Mouse (Mus musculus) neural tube, embryonic 11.5 days (tissue): ENCODE results near the gene Xylt1. TPM values are rescaled to one million over a fixed set of nuclear protein-coding genes. Genes with fewer than 3 reads are reported as not detected.

Experiments used
- ATAC-seq: fragments of 200-750 bp; cut with Nextera tagmentation; 2 replicates; pipeline ENCODE4 v1.8.0; 2017; ENCODE audit warnings: moderate number of reproducible peaks, mild to moderate bottlenecking, moderate TSS enrichment, moderate library complexity; ENCODE audit not compliant: insufficient read depth, low FRiP score, low TSS enrichment
- DNase-seq: peaks from one replicate; pipeline ENCODE4 v3.0.0-alpha.2; 2015; ENCODE audit warnings: low spot score
- H3K27ac ChIP-seq: fragments of 300-500 bp; sonication (generic); 2 replicates; pipeline ENCODE4 v1.5.1; 2014; ENCODE audit warnings: low read depth, mild to moderate bottlenecking, low read length
- H3K27me3 ChIP-seq: fragments of 300-500 bp; sonication (generic); 2 replicates; pipeline ENCODE4 v1.6.1; 2014; ENCODE audit warnings: mild to moderate bottlenecking, low read length, mixed read lengths; ENCODE audit not compliant: control insufficient read depth, insufficient read depth
- H3K36me3 ChIP-seq: fragments of 300-500 bp; sonication (generic); 2 replicates; pipeline ENCODE4 v1.6.1; 2014; ENCODE audit warnings: mild to moderate bottlenecking, low read length, moderate library complexity, mixed read lengths; ENCODE audit not compliant: control insufficient read depth, insufficient read depth
- H3K4me1 ChIP-seq: fragments of 300-500 bp; sonication (generic); 2 replicates; pipeline ENCODE4 v1.6.1; 2014; ENCODE audit warnings: low read length, mixed read lengths; ENCODE audit not compliant: control insufficient read depth, insufficient read depth
- H3K4me2 ChIP-seq: fragments of 300-500 bp; sonication (generic); 2 replicates; pipeline ENCODE4 v1.6.1; 2014; ENCODE audit warnings: low read depth, mild to moderate bottlenecking, moderate library complexity
- H3K4me3 ChIP-seq: fragments of 300-500 bp; sonication (generic); 2 replicates; pipeline ENCODE4 v1.5.1; 2014; ENCODE audit warnings: low read depth, low read length
- H3K9ac ChIP-seq: fragments of 300-500 bp; sonication (generic); 2 replicates; pipeline ENCODE4 v1.6.1; 2014; ENCODE audit warnings: mild to moderate bottlenecking, low read length
- H3K9me3 ChIP-seq: fragments of 300-500 bp; sonication (generic); 2 replicates; pipeline ENCODE4 v1.6.1; 2016; ENCODE audit warnings: low read length; ENCODE audit not compliant: control insufficient read depth
- WGBS: fragments of 180-500 bp; shearing (Covaris S2); extraction: QIAGEN DNeasy Blood & Tissue Kit; methylation state at CpG from one replicate; pipeline ENCODE4 v1.1.7; 2014; 5-methylcytosine and 5-hydroxymethylcytosine counted together
- polyA plus RNA-seq: library from polyadenylated mRNA; unstranded; fragments of >200 nt; fragmentation: Nextera tagmentation; extraction: Ambion mirVana; gene quantifications from 2 replicates; pipeline ENCODE4 v1.2.1, GENCODE M21; 2014

Gene Xylt1
- polyA plus RNA-seq, 1 experiment from 2014 or later = 1.6 TPM

- Histone ChIP-seq H3K9ac (no peak overlapping the region), H3K9me3 (no peaks in the 10 kb centered on the region), H3K27ac (no peak overlapping the region), H3K4me2 (no peak overlapping the region), H3K4me1 (no peaks in the 10 kb centered on the region), H3K27me3 (no peaks in the 10 kb centered on the region), H3K4me3 (no peak overlapping the region), H3K36me3 (no peaks in the 10 kb centered on the region)
- ATAC-seq (no peak), DNase-seq (no peak)
- WGBS = 70% methylated on average over 3 of the region's 3 CpGs
Measured at GRCm38 (mm10) chr7:117636713-117637112, 255.9 kb downstream of the Xylt1 start.

GRCm38 (mm10) chr7:117637997-117638396 lies 257.2 kb downstream of the Xylt1 start:
- Histone ChIP-seq H3K9me3 (no peaks in the 10 kb centered on the region), H3K9ac (no peak overlapping the region), H3K4me3 (no peak overlapping the region), H3K4me1 (no peaks in the 10 kb centered on the region), H3K27me3 (no peaks in the 10 kb centered on the region), H3K27ac (no peak overlapping the region), H3K4me2 (no peak overlapping the region), H3K36me3 (no peaks in the 10 kb centered on the region)
- WGBS = 95% methylated on average over 2 of the region's 2 CpGs
- DNase-seq (no peak), ATAC-seq (no peak)

GRCm38 (mm10) chr7:117652637-117653036 lies 271.9 kb downstream of the Xylt1 start:
- DNase-seq (peak; percentile 10), ATAC-seq (no peak)
- H3K4me1 ChIP-seq = no peaks in the 10 kb centered on the region
- H3K4me3 ChIP-seq = no peak overlapping the region
- H3K9me3 ChIP-seq = no peaks in the 10 kb centered on the region
- H3K9ac ChIP-seq = no peak overlapping the region
- no peak overlapping the region for H3K4me2 ChIP-seq
- H3K27ac ChIP-seq = no peak overlapping the region
- H3K36me3 ChIP-seq = no peaks in the 10 kb centered on the region
- H3K27me3 ChIP-seq = no peaks in the 10 kb centered on the region; the same call in 1 of the 2 replicates
- WGBS = 35% methylated on average over 1 of the region's 1 CpGs

- WGBS = 95% methylated on average over 5 of the region's 5 CpGs
- no peak for DNase-seq
Measured at GRCm38 (mm10) chr7:117655732-117656131, 275.0 kb downstream of the Xylt1 start.

GRCm38 (mm10) chr7:117658180-117658579 lies 277.4 kb downstream of the Xylt1 start:
- DNase-seq = peak; percentile 2
- no peak overlapping the region for H3K27ac ChIP-seq
- ATAC-seq = no peak
- no peak overlapping the region for H3K4me2 ChIP-seq
- no peak overlapping the region for H3K9ac ChIP-seq
- no peaks in the 10 kb centered on the region for H3K36me3 ChIP-seq
- no peaks in the 10 kb centered on the region; the same call in 1 of the 2 replicates for H3K27me3 ChIP-seq
- H3K4me1 ChIP-seq = no peaks in the 10 kb centered on the region
- H3K4me3 ChIP-seq = no peak overlapping the region
- WGBS = 88% methylated on average over 4 of the region's 4 CpGs
- no peaks in the 10 kb centered on the region for H3K9me3 ChIP-seq

More at GRCm38 (mm10) chr7:117655732-117656131, 275.0 kb downstream of the Xylt1 start:
- Histone ChIP-seq H3K36me3 (no peaks in the 10 kb centered on the region), H3K4me2 (no peak overlapping the region), H3K27me3 (no peaks in the 10 kb centered on the region; the same call in 1 of the 2 replicates), H3K27ac (no peak overlapping the region), H3K4me1 (no peaks in the 10 kb centered on the region), H3K4me3 (no peak overlapping the region), H3K9ac (no peak overlapping the region), H3K9me3 (no peaks in the 10 kb centered on the region)
- ATAC-seq = no peak

- H3K9me3 ChIP-seq = no peaks in the 10 kb centered on the region
- H3K4me1 ChIP-seq = no peaks in the 10 kb centered on the region
- H3K27me3 ChIP-seq = no peaks in the 10 kb centered on the region; the same call in 1 of the 2 replicates
- ATAC-seq (no peak), DNase-seq (peak; percentile 4)
- H3K4me2 ChIP-seq = no peak overlapping the region
- 92% methylated on average over 4 of the region's 4 CpGs for WGBS
- H3K4me3 ChIP-seq = no peak overlapping the region
- no peak overlapping the region for H3K9ac ChIP-seq
- H3K36me3 ChIP-seq = no peaks in the 10 kb centered on the region
- H3K27ac ChIP-seq = no peak overlapping the region
Measured at GRCm38 (mm10) chr7:117658739-117659138, 278.0 kb downstream of the Xylt1 start.

- Histone ChIP-seq H3K4me1 (no peaks in the 10 kb centered on the region), H3K9me3 (no peaks in the 10 kb centered on the region), H3K9ac (no peak overlapping the region), H3K27ac (no peak overlapping the region), H3K27me3 (no peaks in the 10 kb centered on the region), H3K4me3 (no peak overlapping the region), H3K36me3 (no peaks in the 10 kb centered on the region), H3K4me2 (no peak overlapping the region)
- no peak for ATAC-seq
- 91% methylated on average over 10 of the region's 10 CpGs for WGBS
- no peak for DNase-seq
Measured at GRCm38 (mm10) chr7:117667286-117667685, 286.5 kb downstream of the Xylt1 start.

- no peak overlapping the region for H3K9ac ChIP-seq
- no peak overlapping the region for H3K27ac ChIP-seq
- H3K27me3 ChIP-seq = no peaks in the 10 kb centered on the region
- no peak overlapping the region for H3K4me3 ChIP-seq
- H3K36me3 ChIP-seq = no peaks in the 10 kb centered on the region
- no peak overlapping the region for H3K4me2 ChIP-seq
- WGBS = 84% methylated on average over 9 of the region's 9 CpGs
- DNase-seq = no peak
- no peak for ATAC-seq
- H3K9me3 ChIP-seq = no peaks in the 10 kb centered on the region
- H3K4me1 ChIP-seq = no peaks in the 10 kb centered on the region
Measured at GRCm38 (mm10) chr7:117668226-117668625, 287.4 kb downstream of the Xylt1 start.

GRCm38 (mm10) chr7:117672121-117672591 lies 291.4 kb downstream of the Xylt1 start:
- DNase-seq = no peak
- Histone ChIP-seq H3K9ac (no peak overlapping the region), H3K27me3 (no peaks in the 10 kb centered on the region), H3K4me3 (no peak overlapping the region), H3K9me3 (no peaks in the 10 kb centered on the region), H3K36me3 (no peaks in the 10 kb centered on the region), H3K4me1 (no peaks in the 10 kb centered on the region), H3K27ac (no peak overlapping the region), H3K4me2 (no peak overlapping the region)
- 91% methylated on average over 7 of the region's 7 CpGs for WGBS
- ATAC-seq = no peak
